Mouse (Mus musculus): ENCODE measurements around the gene Hmgcll1. TPM values are rescaled to one million over a fixed set of nuclear protein-coding genes. Genes with fewer than 3 reads are reported as not detected.

Hmgcll1 gene
- polyA plus RNA-seq, 1 experiment from 2014 or later = 5.1 TPM

Other genes with a start within 250 kb of the Hmgcll1 start
- gene Bmp5, start 239.5 kb upstream of the Hmgcll1 start, polyA plus RNA-seq (2016; fragmentation: Nextera tagmentation; extraction: Ambion mirVana) = 3.1 and 4.8 TPM in 2 replicates
- gene Gfral, start 198.8 kb downstream of the Hmgcll1 start, polyA plus RNA-seq (2016; fragmentation: Nextera tagmentation; extraction: Ambion mirVana) = not detected in 2 replicates